Mouse (Mus musculus) retina, postnatal 1 day (tissue): Measurements from ENCODE around the gene Creb1.
A peak's percentile ranks its signal among the peaks of the same experiment; 100 is the strongest.

Experiments used
- DNase-seq: peaks from one replicate; pipeline ENCODE4 v3.0.0-alpha.2; 2012

Creb1 gene

DNA sequence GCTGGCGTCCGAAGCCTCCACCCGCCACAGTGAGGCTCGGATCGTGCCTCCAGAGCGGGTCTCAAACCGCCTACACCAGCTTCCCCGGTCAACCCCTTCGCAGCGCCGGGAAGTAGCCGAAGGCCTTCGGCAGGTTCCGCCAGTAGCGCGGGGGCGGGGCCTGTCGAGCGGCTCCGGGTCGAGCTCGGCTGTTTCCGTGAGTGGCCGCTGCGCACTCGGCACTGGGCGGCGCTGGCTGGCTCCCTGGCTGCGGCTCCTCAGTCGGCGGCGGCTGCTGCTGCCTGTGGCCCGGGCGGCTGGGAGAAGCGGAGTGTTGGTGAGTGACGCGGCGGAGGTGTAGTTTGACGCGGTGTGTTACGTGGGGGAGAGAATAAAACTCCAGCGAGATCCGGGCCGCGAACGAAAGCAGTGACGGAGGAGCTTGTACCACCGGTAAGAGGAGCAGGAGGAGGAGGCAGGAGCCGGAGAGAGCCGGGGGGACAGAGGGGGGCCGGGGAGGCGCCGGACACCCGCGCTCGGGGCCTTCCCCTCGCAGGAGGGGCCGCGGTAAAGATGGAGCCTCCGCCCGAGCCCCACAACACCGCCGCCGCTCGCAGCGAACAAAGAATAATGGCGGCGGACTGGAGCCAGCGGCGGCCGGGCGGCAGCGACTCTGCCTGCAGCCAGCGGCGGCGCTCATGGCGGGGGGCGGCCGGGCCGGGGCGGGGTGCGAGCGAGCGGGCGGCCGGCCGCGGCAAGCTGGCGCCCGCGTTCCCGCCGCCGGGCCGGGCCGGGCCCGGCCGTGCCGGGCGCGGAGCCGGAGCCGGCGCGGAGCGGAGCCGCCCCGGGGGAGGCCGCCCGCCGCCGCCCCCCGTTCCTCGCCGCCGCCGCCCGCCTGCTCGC, at the start of gene Creb1:
Creb1 (plus strand) TSS at position 57 of the 882 bp plus-strand sequence.
- DNase-seq = peak; percentile 99

DNA sequence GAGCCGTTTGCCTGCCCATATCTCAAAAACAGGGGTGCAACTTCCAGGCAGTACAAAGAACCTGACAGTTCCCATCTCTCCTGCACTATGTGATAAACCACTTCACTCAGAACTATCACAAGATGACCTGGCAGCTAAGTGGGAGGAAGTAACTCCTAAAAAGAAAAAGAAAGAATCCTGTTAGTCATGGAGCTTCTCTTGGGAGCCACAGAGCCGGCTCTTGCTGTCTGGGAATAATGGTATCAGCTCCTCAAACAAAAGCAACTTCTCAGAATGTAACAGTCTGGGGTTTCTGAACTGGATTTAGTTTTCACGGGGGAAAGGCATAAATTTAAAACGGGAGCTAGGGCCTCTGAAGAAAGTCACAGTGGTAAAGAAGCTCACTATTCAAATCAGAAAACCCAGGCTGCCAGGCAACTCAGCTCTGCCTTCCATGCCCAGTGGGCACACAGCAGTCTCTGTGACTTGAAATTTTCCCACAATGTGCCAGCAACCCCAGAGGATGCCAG, 43.9 kb upstream of the Creb1 start:
- no peak for DNase-seq

- DNase-seq = no peak
These were observed 35.6 kb upstream of the Creb1 start for GRCm38 (mm10) chr1:64496803-64497202.

DNA sequence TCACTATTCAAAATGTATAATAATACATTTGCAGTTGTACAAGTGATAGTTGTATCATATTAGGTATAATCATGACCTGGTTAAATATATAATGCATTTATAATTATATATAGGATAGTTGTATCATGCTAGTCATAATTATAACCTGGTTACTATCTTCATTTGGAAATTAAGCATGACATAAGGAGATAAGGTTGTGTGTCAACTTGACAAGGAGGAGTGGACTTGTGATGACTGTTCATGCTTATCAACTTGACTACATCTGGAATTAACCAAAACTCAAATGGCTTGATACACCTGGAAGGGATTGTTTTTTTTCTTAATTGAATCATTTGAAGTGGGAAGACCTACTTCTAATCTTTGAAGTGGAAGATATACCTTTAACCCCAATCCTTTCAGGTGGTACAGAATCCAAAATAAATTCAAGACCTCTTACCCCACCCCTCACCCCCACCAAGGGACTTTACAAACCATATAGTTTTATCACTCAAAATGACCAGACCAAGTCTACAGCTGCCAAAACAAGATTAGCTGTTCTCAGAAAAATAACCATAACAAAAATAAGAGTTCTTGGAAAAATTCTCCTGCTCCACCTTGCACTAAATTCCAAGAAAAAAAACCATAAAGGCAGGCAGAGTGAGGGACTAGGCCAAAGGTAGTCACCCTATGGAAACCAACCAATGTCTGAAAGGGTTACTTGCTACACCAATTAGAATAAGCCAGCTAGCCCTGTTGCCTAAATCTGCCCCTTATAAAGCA, 30.9 kb upstream of the Creb1 start:
- DNase-seq = no peak

- no peak for DNase-seq
These were observed 23.9 kb upstream of the Creb1 start for GRCm38 (mm10) chr1:64508479-64509096.

DNA sequence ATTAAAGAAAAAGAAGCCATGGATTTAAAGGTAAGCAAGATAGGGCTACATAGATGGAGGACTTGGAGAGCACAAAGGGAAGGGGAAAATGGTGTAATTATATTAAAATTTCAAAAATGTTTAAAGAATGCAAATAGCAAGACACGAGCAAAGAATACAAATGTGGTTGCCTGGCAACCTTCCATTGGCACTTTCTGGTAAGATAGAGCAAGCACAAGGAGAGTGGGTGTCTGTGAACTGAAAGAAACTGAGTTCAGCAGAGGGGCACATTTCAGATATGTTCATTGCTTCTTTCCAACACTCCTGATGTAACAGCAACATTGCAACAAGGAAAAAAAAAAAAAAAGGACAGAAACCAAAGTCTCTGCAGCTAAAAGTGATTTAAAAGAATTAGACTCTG, 22.8 kb upstream of the Creb1 start:
- no peak for DNase-seq

DNA sequence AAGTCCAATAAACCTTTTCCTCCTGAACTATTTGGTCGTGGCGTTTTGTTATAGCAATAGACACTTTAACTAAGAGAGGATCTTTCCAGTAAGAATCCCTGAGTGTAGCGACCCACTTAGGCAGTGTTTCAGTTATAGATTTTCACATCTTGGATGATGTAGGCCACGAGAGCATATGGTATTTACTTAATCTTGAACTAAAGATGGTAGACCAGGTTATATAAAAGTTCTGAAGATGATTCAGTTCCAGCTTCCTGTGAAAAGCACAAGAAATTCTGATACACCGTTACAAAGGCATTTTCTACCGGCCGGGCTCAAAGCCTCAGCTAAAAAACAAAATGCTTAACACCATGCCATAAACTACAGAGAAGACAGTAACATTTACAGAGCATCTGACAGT, 18.3 kb upstream of the Creb1 start:
- no peak for DNase-seq

DNA sequence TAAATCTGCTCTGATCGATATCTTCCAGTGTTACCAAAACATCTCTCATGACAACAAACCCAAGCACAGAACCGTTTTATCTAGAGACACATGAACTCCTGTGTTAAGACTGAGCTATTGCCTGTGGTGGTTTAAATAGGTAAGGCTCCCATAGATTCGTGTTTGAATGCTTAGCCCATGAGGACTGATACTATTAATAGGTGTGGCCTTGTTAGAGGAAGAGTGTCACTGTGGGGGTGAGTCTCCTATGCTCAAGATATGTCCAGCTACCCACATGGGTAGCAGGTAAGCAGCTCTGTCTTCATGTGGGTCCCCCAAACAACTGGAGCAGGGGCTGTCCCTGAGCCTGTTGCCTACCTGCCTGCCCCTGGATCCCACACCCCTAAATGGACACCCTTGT, 15.9 kb upstream of the Creb1 start:
- DNase-seq = no peak

DNA sequence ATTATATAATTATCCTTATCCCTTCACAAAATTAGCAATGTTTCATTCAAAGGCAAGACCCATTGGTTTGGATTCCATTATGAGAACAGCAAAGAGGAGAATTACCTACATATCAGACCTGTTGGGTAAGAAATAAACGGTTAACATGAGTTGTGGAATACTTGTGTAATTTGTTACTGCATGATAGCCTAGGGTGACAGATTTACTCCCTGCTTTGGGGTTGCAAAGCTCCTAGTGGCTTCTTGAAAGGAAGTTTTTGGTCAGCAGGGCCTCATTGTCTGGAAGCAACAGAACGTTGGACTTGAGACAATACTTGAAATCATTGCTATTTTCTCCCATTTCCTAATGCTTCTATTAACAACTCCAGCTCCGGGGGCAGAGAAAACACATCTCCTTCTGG, 14.0 kb upstream of the Creb1 start:
- DNase-seq = no peak

DNA sequence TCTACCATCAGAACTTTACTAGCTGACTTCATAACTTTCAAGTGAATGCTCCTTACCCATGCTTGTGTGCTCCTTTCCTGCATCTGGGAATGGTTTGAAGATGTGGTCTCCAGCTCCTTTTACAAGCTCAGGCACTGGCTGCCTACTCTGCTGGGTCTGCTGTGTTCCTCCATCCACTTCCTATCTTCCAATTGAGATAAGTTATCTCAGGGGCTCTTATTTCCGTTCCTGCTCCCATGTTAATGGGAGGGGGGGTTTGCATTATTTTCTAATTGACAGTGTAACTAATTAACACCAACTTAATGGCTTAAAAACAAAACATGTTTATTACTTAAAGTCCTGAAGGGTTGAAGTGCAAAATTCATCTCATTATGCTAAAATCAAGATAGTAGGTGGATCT, 13.1 kb upstream of the Creb1 start:
- no peak for DNase-seq

DNA sequence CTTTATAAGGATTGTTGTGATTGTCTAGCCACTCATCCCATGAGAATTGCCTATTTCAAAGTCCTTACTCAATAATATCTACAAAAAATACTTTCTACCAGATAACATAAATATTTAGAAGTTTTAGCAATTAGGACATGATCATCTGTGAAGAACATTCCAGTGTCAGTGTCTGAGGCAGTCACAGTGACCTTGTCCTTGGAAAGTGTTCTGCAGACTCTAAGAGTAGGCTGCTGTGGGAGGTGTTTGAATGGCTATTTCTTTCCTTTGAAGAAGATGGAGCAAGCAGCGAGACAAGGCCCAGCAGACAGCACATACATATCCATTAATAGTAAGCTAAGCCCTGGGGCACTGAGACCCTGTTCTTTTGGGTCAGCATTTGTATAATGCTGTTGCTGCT, 12.5 kb upstream of the Creb1 start:
- no peak for DNase-seq

DNA sequence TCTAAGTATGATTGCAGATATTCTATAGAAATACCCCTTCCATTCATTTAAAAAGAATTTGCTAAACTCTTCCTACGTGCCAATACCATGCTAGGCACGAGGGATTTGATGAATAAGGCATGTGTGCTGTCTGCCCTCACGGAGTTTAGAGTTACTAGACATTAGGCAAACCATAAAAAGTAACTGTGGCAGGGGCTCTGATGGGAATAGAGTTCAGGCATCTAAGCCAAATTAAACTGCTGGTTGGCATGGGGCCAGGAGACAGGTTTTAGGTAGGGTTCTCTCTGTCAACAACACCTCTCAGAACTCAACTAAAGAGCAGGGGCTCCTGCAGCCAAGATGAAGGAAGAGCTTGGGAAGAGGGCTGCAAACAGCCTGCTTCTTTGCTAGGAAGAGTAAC, 10.7 kb upstream of the Creb1 start:
- DNase-seq = no peak

DNA sequence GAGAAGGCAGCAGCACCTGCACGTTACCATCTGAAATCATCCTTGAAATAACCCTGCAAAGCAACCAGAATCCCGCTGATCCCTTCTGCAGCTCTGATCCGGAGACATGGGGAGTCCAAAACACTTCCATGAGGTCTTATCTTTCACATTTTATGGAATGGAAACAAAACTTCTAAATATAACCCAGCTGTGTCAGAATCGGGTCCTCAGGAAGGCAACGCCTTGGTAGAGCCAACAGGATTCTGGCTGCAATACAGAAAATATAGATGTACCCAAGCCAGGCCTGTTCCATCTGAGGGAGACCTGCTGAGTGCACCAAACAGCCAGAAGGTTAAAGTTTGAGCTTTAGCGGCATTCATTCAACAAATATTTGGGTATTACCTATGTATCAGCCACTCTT, 9.8 kb upstream of the Creb1 start:
- no peak for DNase-seq

DNA sequence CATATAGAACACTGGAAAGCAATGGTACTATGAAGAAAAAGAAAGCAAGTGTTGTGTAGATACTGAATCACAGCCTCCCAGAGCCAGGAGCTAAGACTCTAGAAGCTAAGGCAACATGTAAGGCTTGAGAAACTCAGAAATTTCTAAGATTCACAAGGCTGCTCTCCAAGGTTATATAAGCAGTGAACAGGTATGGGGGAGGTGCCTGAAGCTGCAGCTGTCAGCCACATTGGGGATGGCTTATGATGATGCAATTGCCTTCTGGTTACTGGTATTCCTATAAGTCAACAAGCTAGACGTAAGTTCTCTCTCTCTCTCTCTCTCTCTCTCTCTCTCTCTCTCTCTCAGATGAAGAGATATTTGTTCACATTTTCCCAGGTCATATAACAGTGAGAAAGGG, 9.3 kb upstream of the Creb1 start:
- no peak for DNase-seq

DNA sequence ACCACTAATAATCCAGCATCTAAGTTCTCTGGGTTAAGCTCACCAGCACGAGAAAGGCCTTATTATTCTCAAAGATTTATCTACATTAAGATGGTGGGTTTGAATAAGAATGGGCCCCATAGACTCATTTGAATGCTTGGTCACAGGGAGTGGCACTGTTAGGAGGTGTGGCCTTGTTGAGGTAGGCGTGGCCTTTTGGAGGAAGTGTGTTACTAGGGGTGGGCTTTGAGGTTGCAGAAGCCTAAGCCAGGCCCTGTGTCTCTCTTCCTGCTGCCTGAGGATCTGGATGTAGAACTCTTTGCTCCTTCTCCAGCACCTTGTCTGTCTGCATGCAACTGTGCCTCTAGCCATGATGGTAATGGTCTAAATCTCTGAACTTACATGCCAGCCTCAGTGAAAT, 7.8 kb upstream of the Creb1 start:
- DNase-seq = no peak

DNA sequence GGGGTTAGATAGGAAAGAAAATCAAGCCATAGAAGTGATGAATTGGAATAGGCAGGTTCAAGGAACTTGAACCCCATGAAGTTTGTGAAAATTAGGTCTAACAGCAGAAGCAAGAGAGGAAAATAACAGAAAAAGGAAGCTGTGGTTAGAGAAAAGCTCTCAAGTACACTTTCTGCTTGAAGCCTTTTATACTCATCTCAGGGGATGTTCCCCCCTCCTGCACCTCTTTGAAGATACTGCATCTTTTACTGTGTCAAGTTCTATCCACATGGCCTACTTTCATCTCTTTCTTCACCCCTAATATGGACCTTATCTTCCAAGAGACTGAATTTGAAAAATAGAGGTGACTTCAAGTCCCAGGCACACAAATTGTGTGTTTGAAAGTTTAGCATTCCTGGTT, 4.8 kb upstream of the Creb1 start:
- no peak for DNase-seq

DNA sequence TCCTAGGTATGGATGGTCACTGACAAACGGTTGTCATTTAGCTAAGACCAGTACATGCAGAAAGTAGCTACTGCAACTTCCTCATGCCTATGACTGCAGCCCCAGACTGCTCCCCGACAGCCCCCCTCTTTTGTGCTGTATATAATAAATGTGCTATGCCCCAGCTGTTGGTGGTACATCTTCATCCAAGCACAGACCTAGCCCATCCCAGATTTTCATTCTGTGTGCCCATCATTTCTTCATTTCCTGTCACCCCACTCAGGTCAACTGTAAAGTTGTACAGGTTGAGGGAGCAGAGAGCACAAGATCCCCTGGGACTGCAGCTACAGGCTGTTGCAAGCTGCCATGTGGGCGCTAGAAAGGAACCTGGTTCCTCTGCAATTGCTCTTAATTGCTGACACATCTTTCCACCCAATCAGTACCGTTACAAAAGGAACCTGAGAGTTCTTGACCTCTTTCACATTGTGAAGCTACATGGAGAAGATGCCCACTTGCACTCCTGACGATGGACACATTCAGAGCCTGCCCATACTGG, 2.6 kb upstream of the Creb1 start:
- no peak for DNase-seq

DNA sequence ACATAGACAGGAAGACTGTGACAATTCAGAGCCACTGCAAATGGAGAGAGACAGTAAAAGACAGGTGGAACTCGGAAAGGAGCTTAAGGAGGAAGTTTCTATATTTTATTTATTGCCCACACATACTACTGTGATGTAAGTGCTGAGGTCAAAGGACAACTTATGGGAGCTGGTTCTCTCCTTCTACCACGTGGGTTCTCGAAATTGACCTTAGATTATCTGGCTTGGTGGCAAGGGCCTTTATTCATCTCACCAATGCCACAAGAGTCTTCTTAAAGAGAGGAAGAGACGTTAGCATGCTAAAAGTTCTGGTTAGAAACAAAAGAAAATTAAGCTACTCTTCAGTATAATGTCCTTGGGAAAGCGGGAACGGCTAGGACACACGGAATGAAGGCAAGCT, 897 bp upstream of the Creb1 start:
- DNase-seq = no peak

GRCm38 (mm10) chr1:64532067-64532523, 350 bp upstream of the Creb1 start:
- DNase-seq = no peak

GRCm38 (mm10) chr1:64533471-64534443, 1.3 kb downstream of the Creb1 start:
- DNase-seq = peak; percentile 46

- DNase-seq = no peak
These were observed 6.5 kb downstream of the Creb1 start for GRCm38 (mm10) chr1:64538837-64539367.

- DNase-seq = no peak
These were observed 11.3 kb downstream of the Creb1 start for GRCm38 (mm10) chr1:64543750-64544149.
